Mouse (Mus musculus): Measurements from ENCODE around the gene Rasgrf1.

DNA sequence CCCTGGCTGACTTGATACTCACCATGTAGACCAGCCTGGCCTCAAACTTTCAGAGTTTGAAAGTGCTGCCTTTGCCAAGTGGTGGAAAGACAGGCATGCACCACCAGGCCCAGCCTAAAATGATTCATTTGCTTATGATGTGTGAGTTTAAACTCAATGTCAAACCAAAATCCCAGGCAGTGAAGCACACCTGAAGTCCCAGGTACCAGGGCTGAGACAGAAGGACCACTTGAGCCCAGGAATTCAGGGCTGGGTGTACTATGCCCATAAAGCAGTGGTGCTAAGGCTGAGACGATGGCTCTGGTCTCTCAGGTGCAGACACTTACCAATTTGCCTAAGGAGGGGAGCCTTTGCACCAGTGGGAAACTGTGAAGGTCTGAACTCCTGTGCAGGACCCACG is 125.5 kb downstream of the Rasgrf1 start:
- TF ChIP-seq POLR2A (IDR thresholded peaks at IDR 0.05; ENCODE audit: extremely low read depth, insufficient read depth, low read length) (no peak), CTCF (IDR thresholded peaks at IDR 0.05; ENCODE audit: extremely low read depth, insufficient read depth, low read length) (no peak)

Data from cortical plate, adult 2 months (tissue).